Comparison of ENCODE assay signal across 31 mouse cellular contexts in genomic region chr1:87124673-87125072, GRCm38 (mm10). TPM values are rescaled to one million over a fixed set of nuclear protein-coding genes. Genes with fewer than 3 reads are reported as not detected.
"Had no signal": no experiment of that assay in that cellular context is flagged by ENCODE, and none has a peak within 500 bp of the region (broad histone marks: within the 10 kb centered on the region; RNA-seq: fewer than 3 reads in every experiment).

Gene Akp3 (plus strand): TSS chr1:87124973.

- H3K9ac ChIP-seq: heart, embryonic 12.5 days; hindbrain, embryonic 13.5 days; hindbrain, embryonic 15.5 days; limb, embryonic 12.5 days; liver, embryonic 13.5 days; liver, embryonic 15.5 days had no signal

- H3K9me3 ChIP-seq: heart, embryonic 10.5 days; heart, embryonic 12.5 days; hindbrain, embryonic 13.5 days; hindbrain, embryonic 15.5 days; limb, embryonic 10.5 days; limb, embryonic 12.5 days; liver, embryonic 13.5 days; liver, embryonic 15.5 days had no signal

- H3K36me3 ChIP-seq: heart, embryonic 10.5 days; heart, embryonic 12.5 days; hindbrain, embryonic 13.5 days; hindbrain, embryonic 15.5 days; limb, embryonic 10.5 days; limb, embryonic 12.5 days; liver, embryonic 13.5 days; liver, embryonic 15.5 days had no signal

- H3K4me3 ChIP-seq: gastrocnemius, adult 2 months; heart, embryonic 10.5 days; heart, embryonic 12.5 days; hindbrain, embryonic 13.5 days; hindbrain, embryonic 15.5 days; layer of hippocampus, adult 2 months; left cerebral cortex, adult 2 months; limb, embryonic 10.5 days; limb, embryonic 12.5 days; liver, embryonic 13.5 days; liver, embryonic 15.5 days had no signal

- ATAC-seq: hindbrain, postnatal 0 days had no signal

- H3K27ac ChIP-seq: gastrocnemius, adult 2 months; heart, embryonic 10.5 days; hindbrain, embryonic 13.5 days; hindbrain, embryonic 15.5 days; hindbrain, postnatal 0 days; layer of hippocampus, adult 2 months; left cerebral cortex, adult 2 months; limb, embryonic 10.5 days; limb, embryonic 12.5 days; liver, embryonic 13.5 days; liver, embryonic 15.5 days had no signal

- H3K4me2 ChIP-seq: heart, embryonic 12.5 days; hindbrain, embryonic 13.5 days; hindbrain, embryonic 15.5 days; limb, embryonic 12.5 days; liver, embryonic 11.5 days; liver, embryonic 13.5 days; liver, embryonic 15.5 days had no signal

- H3K4me1 ChIP-seq: liver, embryonic 13.5 days; liver, embryonic 15.5 days had no signal

- DNase-seq: gastrocnemius, adult 2 months; gastrocnemius, postnatal 14 days; gastrocnemius, postnatal 36 days; heart, adult 18-20 months; heart, postnatal 10 days; heart, postnatal 36 days; kidney, adult 18-20 months; kidney, adult 8-10 months; kidney, postnatal 10 days; kidney, postnatal 25 days; kidney, postnatal 4 days; liver; liver, embryonic 13.5 days had no signal

RNA-seq across cellular contexts. Expression of gene Akp3, which starts in this region (rescaled TPM):
- polyA plus RNA-seq: frontal cortex, adult 2 months; heart, embryonic 10.5 days; heart, embryonic 12.5 days; heart, embryonic 14.5 days; heart, embryonic 16.5 days; hindbrain, embryonic 11.5 days; hindbrain, embryonic 13.5 days; hindbrain, embryonic 15.5 days; hindbrain, postnatal 0 days; intestine, embryonic 14.5 days; kidney, embryonic 14.5 days; kidney, embryonic 16.5 days; limb, embryonic 10.5 days; limb, embryonic 12.5 days; liver, embryonic 11.5 days; liver, embryonic 13.5 days; liver, embryonic 15.5 days had no signal
